Mouse (Mus musculus) left cerebral cortex, adult 6 months (tissue): Measurements from ENCODE around the gene Gm21972. TPM values are rescaled to one million over a fixed set of nuclear protein-coding genes. Genes with fewer than 3 reads are reported as not detected.

Experiments
- long read RNA-seq, 2 experiments: library from polyadenylated mRNA; unstranded; transcript quantifications; one replicate each; pipeline ENCODE4 v2.0.0; 2019 to 2020
- polyA plus RNA-seq: library from polyadenylated mRNA; unstranded; fragments of <200 nt; fragmentation: Nextera tagmentation; gene quantifications from 2 replicates; pipeline ENCODE4 v1.2.3, GENCODE M21; 2021

The Gm21972 gene
- 0.21 and 0.69 TPM in 2 replicates for polyA plus RNA-seq
- long read RNA-seq, experiment 1, partial matches to known transcripts, result 0 of 4 reads
- long read RNA-seq, experiment 1, other reads (novel, unspliced or antisense), result 4 of 4 reads
- long read RNA-seq, experiment 2, result 0 reads

GRCm38 (mm10) chr1:86133337-86133736 is at the start of gene Gm21972:
Gene Gm21972 (plus strand): TSS chr1:86133637.

GRCm38 (mm10) chr1:86111779-86112178 is 21.7 kb upstream of the Gm21972 start, which contains the start of gene Htr2b:
Gene Htr2b (minus strand): TSS chr1:86111970.

GRCm38 (mm10) chr1:86154133-86154823 is 20.8 kb downstream of the Gm21972 start, which contains the start of gene Armc9:
Gene Armc9 (plus strand): TSS chr1:86154780.

Other genes with a start within 250 kb of the Gm21972 start
- 479 and 640 TPM in 2 replicates for gene Itm2c, start 239.4 kb upstream of the Gm21972 start, polyA plus RNA-seq
- 4.8 and 9.8 TPM in 2 replicates for gene 4933407L21Rik, start 205.2 kb upstream of the Gm21972 start, polyA plus RNA-seq
- gene Gpr55, start 172.6 kb upstream of the Gm21972 start, polyA plus RNA-seq, result 0.08 and 0.17 TPM in 2 replicates
- gene Spata3, start 116.8 kb upstream of the Gm21972 start, polyA plus RNA-seq, result 1.2 and 1.8 TPM in 2 replicates
- 4.3 and 11.2 TPM in 2 replicates for gene 2810459M11Rik, start 87.8 kb upstream of the Gm21972 start, polyA plus RNA-seq
- gene Psmd1, start 69.2 kb upstream of the Gm21972 start, polyA plus RNA-seq, result 69.8 and 95.6 TPM in 2 replicates
- gene Htr2b, start 21.7 kb upstream of the Gm21972 start, polyA plus RNA-seq, result 0.10 and 0.12 TPM in 2 replicates
- 40.2 and 41.8 TPM in 2 replicates for gene Armc9, start 21.1 kb downstream of the Gm21972 start, polyA plus RNA-seq
- 0.27 and 0.79 TPM in 2 replicates for gene B3gnt7, start 169.2 kb downstream of the Gm21972 start, polyA plus RNA-seq
- 68.9 and 73.0 TPM in 2 replicates for gene Ncl, start 225.8 kb downstream of the Gm21972 start, polyA plus RNA-seq